Mouse (Mus musculus) limb, embryonic 14.5 days (tissue): ENCODE results near the gene Rhebl1. TPM values are rescaled to one million over a fixed set of nuclear protein-coding genes. Genes with fewer than 3 reads are reported as not detected.

Experiments used
- ATAC-seq: fragments of 200-750 bp; cut with Nextera tagmentation; 2 replicates; pipeline ENCODE4 v1.8.0; 2017; ENCODE audit warnings: low read depth, moderate number of reproducible peaks, moderate TSS enrichment; ENCODE audit not compliant: low FRiP score
- DNase-seq: peaks from one replicate; pipeline ENCODE4 v3.0.0-alpha.2; 2015; ENCODE audit warnings: low spot score
- H3K27ac ChIP-seq: fragments of 300-500 bp; sonication (generic); replicated peaks from 2 replicates; pipeline ENCODE4 v1.5.1; 2014; ENCODE audit warnings: low read depth, mild to moderate bottlenecking, low read length, moderate library complexity, mixed read lengths
- H3K27me3 ChIP-seq: fragments of 300-500 bp; sonication (generic); 2 replicates; pipeline ENCODE4 v1.6.1; 2014; ENCODE audit warnings: low read length, mixed read lengths; ENCODE audit not compliant: control insufficient read depth, insufficient read depth
- H3K36me3 ChIP-seq: fragments of 300-500 bp; sonication (generic); 2 replicates; pipeline ENCODE4 v1.6.1; 2014; ENCODE audit warnings: mild to moderate bottlenecking, low read length, moderate library complexity, mixed read lengths; ENCODE audit not compliant: control insufficient read depth, insufficient read depth
- H3K4me1 ChIP-seq: fragments of 300-500 bp; sonication (generic); 2 replicates; pipeline ENCODE4 v1.6.1; 2014; ENCODE audit warnings: antibody characterized with exemption, low read length, mixed read lengths; ENCODE audit not compliant: control insufficient read depth, insufficient read depth
- H3K4me2 ChIP-seq: fragments of 300-500 bp; sonication (generic); replicated peaks from 2 replicates; pipeline ENCODE4 v1.6.1; 2014; ENCODE audit warnings: low read depth, mild to moderate bottlenecking, low read length, moderate library complexity; ENCODE audit not compliant: severe bottlenecking
- H3K4me3 ChIP-seq: fragments of 300-500 bp; sonication (generic); replicated peaks from 2 replicates; pipeline ENCODE4 v1.5.1; 2014; ENCODE audit warnings: low read length
- H3K9ac ChIP-seq: fragments of 300-500 bp; sonication (generic); 2 replicates; pipeline ENCODE4 v1.6.1; 2014; ENCODE audit warnings: mild to moderate bottlenecking, low read depth, low read length, moderate library complexity; ENCODE audit not compliant: severe bottlenecking
- H3K9me3 ChIP-seq: fragments of 300-500 bp; sonication (generic); 2 replicates; pipeline ENCODE4 v1.6.1; 2016; ENCODE audit warnings: low read length; ENCODE audit not compliant: control insufficient read depth
- POLR2A ChIP-seq: fragments of 200-500 bp; IDR thresholded peaks from 2 replicates; pipeline ENCODE4 v1.8.0; 2012; ENCODE audit warnings: inconsistent platforms, mild to moderate bottlenecking, moderate library complexity, borderline replicate concordance; ENCODE audit not compliant: insufficient read depth, insufficient read length; ENCODE audit errors: extremely low read depth
- WGBS: fragments of 180-500 bp; shearing (Covaris S2); extraction: QIAGEN DNeasy Blood & Tissue Kit; methylation state at CpG from one replicate; pipeline ENCODE4 v1.1.7; 2014; 5-methylcytosine and 5-hydroxymethylcytosine counted together
- polyA plus RNA-seq, 2 experiments: library from polyadenylated mRNA; depleted of rRNA in 1 of 2; stranded (reverse) in 1 of 2; unstranded in 1 of 2; fragments of >200 nt; fragmentation: Nextera tagmentation in 1 of 2; extraction: Ambion mirVana in 1 of 2; gene quantifications; 2 replicates each; pipeline versions ENCODE4 v1.2.1 to v1.2.3; 2012 to 2014

The Rhebl1 gene
- polyA plus RNA-seq, 2 experiments = 12.0 to 14.5 TPM

DNA sequence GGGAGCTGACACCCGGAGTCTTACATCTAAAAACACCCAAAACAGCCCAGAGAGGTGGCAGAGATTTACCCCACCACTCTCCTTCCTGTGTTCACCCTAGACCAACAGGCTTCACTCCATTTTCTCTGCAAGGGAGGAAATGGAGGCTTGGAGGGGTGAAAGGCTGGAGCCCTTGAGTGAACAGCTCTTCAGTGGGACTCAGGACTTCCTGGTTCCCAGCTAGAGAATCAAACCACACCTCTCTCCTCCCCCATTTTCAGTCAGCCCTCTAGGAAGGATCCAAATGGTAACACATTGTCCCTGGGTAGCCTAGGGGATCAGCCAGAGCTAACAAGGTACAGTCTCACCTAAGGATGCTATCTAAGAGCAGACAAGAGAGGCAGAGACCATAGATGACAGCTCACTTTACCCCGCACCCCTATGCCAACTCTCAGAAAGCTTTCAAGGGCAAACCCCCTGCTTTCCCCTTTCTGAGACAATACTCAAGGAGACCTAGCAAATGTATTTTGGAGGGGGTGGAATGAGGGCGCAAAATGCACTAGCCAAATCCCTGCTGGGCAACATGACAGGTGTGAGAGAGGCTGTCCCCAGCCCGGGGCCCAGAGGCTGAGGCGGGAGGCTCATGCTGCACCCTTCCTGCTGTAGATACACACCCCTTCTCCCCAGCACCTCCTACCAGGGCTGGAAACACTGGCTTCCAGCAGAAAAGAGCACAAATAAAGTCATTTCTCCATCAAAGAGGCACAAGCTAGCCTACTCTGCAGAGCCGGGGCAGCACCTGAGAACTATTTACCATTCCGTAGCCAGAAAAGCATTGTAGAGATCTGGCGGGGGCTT lies 24.8 kb downstream of the Rhebl1 start:
- Histone ChIP-seq H3K4me2 (peak overlapping the region; percentile 97), H3K4me1 (peaks cover 25% of the 10 kb centered on the region), H3K4me3 (peak overlapping the region; percentile 64), H3K27ac (no peak overlapping the region), H3K27me3 (no peaks in the 10 kb centered on the region), H3K9me3 (no peaks in the 10 kb centered on the region), H3K36me3 (peaks cover 22% of the 10 kb centered on the region), H3K9ac (peak overlapping the region; percentile 95)
- no peak for TF ChIP-seq POLR2A
- DNase-seq = no peak
- 11% methylated on average over 8 of the region's 8 CpGs for WGBS
- ATAC-seq = no peak

GRCm38 (mm10) chr15:98868346-98869063 lies 25.8 kb downstream of the Rhebl1 start:
- Histone ChIP-seq H3K4me3 (peak overlapping the region; percentile 64), H3K27me3 (no peaks in the 10 kb centered on the region), H3K9me3 (no peaks in the 10 kb centered on the region), H3K4me2 (peak overlapping the region; percentile 97), H3K4me1 (peaks cover 25% of the 10 kb centered on the region), H3K36me3 (peaks cover 32% of the 10 kb centered on the region), H3K27ac (0 out of 2 replicates have a peak overlapping the region, but pooled peaks have one; percentile 1), H3K9ac (peak overlapping the region; percentile 95)
- no peak for ATAC-seq
- 32% methylated on average over 11 of the region's 11 CpGs for WGBS
- TF ChIP-seq POLR2A = no peak
- DNase-seq = no peak

DNA sequence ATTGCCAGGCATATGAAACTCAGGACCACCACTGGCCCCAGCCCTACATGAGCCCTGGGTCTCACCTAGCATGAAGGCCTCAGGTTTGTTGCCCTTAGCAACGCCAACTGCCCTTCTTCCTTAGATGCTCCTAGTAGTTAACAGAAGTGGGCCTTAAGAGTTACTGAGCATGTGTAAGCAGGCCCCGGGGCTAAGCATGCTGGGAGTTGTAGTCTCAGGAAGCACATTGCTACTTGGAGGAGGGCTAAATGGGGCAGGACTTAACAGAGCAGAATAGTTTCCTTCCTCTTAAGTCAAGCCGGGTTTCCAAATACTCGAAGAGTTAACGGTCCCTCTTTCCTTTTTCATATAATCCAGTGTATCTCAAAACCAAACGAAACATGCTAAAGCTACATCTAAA lies 27.0 kb downstream of the Rhebl1 start:
- 56% methylated on average over 6 of the region's 6 CpGs for whole genome bisulfite sequencing
- H3K4me1 ChIP-seq = peaks cover 25% of the 10 kb centered on the region
- TF ChIP-seq POLR2A = no peak
- no peak for ATAC-seq
- H3K27ac ChIP-seq = no peak overlapping the region
- peak; percentile 44 for DNase-seq
- H3K36me3 ChIP-seq = peaks cover 44% of the 10 kb centered on the region
- H3K9ac ChIP-seq = peak overlapping the region; percentile 95; the same call in 1 of the 2 replicates
- no peaks in the 10 kb centered on the region for H3K27me3 ChIP-seq
- H3K4me2 ChIP-seq = peak overlapping the region; percentile 97
- no peaks in the 10 kb centered on the region for H3K9me3 ChIP-seq
- 0 out of 2 replicates have a peak overlapping the region, but pooled peaks have one; percentile 64 for H3K4me3 ChIP-seq

GRCm38 (mm10) chr15:98866501-98866900 lies 27.8 kb downstream of the Rhebl1 start:
- Histone ChIP-seq H3K4me3 (no peak overlapping the region), H3K4me2 (no peak overlapping the region), H3K9ac (no peak overlapping the region), H3K36me3 (peaks cover 52% of the 10 kb centered on the region), H3K4me1 (peaks cover 25% of the 10 kb centered on the region), H3K9me3 (no peaks in the 10 kb centered on the region), H3K27ac (no peak overlapping the region), H3K27me3 (no peaks in the 10 kb centered on the region)
- DNase-seq (no peak), ATAC-seq (no peak)
- TF ChIP-seq POLR2A = no peak
- WGBS = 81% methylated on average over 5 of the region's 5 CpGs

- DNase-seq = no peak
- no peak overlapping the region for H3K9ac ChIP-seq
- H3K9me3 ChIP-seq = no peaks in the 10 kb centered on the region
- no peak overlapping the region for H3K27ac ChIP-seq
- no peak overlapping the region for H3K4me3 ChIP-seq
- H3K27me3 ChIP-seq = no peaks in the 10 kb centered on the region
- no peak for ATAC-seq
- 94% methylated on average over 8 of the region's 8 CpGs for WGBS
- no peak for TF ChIP-seq POLR2A
- peaks cover 25% of the 10 kb centered on the region for H3K4me1 ChIP-seq
- H3K36me3 ChIP-seq = peaks cover 60% of the 10 kb centered on the region
- no peak overlapping the region for H3K4me2 ChIP-seq
Observed at GRCm38 (mm10) chr15:98865771-98866170, 28.6 kb downstream of the Rhebl1 start.
